Mouse (Mus musculus): Measurements from ENCODE around the gene Ctps. TPM values are rescaled to one million over a fixed set of nuclear protein-coding genes. Genes with fewer than 3 reads are reported as not detected.
"Not testable (repeated sequence)": the region's sequence is repeated elsewhere in the genome, so short reads cannot be mapped to it uniquely, and the experiment has no call there.

The Ctps gene
- polyA plus RNA-seq, 1 experiment from 2014 or later: 110 TPM

DNA sequence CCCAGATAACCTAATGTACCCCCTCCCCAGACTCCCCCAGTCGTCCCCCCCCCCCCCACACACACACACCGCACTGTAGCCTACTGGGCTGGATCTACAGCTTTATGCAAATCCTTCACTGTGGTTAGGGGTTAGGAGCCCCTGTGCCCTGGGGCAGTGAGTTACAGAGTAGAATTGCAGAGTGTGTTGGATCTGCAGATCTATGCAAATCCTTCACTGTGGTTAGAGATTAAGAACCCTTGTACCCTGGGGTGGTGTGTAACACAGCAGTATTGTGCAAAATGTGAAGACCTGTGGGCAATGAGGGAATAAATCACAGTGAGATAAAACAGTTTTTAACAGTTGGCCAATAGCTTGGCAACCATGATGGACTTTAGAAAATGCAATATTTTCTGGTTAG lies 28.8 kb upstream of the Ctps start:
- Histone ChIP-seq H3K4me3 (replicated peaks) (no peak overlapping the region), H3K9me3 (no peaks in the 10 kb centered on the region), H3K27me3 (no peaks in the 10 kb centered on the region), H3K4me1 (replicated peaks) (no peaks in the 10 kb centered on the region; the same call in 1 of the 2 replicates), H3K36me3 (no peaks in the 10 kb centered on the region), H3K9ac (replicated peaks) (no peak overlapping the region), H3K4me2 (no peak overlapping the region), H3K27ac (no peak overlapping the region)
- ATAC-seq (ENCODE audit: insufficient number of reproducible peaks, insufficient read depth, low FRiP score, low TSS enrichment, low read depth): no peak
- WGBS: 12% methylated on average over 2 of the region's 2 CpGs

DNA sequence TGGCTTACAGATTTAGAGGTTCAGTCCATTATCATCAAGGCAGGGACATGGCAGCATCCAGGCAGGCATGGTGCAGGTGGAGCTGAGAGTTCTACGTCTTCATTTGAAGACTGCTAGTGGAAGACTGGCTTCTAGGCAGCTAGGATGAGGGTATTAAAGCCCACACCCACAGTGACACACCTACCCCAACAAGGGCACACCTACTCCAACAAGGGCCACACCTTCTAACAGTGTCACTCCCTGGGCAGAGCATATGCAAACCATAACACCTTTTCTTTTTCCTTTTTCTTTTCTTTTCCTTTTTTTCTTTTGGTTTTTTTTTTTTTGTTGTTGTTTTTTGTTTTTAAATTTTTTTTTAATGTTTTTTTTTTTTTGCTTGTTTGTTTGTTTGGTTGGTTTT lies 26.1 kb upstream of the Ctps start:
- not testable (repeated sequence) for H3K9ac ChIP-seq (replicated peaks); H3K36me3 ChIP-seq; ATAC-seq (ENCODE audit: insufficient number of reproducible peaks, insufficient read depth, low FRiP score, low TSS enrichment, low read depth); H3K9me3 ChIP-seq; H3K27me3 ChIP-seq; H3K4me1 ChIP-seq (replicated peaks); H3K4me2 ChIP-seq; H3K4me3 ChIP-seq (replicated peaks); H3K27ac ChIP-seq
- 72% methylated on average over 1 of the region's 1 CpGs for WGBS

DNA sequence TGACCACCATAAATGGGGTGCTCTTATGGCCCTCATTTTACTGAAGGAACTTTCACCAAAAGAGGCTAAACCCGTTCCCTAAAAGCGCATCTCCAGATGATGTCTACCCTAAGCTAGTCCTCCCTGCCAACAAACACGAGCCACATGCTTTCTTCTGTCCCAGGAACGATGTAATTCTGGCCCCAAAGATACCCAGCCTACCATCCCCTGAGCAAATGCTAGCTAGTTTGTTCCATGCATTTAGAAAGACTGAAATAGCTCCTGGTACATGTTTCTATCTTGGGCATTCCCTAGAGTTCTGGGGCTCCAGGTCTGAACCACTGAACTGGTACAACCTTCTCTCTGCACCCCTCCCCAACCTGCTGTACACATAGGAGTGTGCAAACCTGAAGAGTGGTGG lies 20.9 kb upstream of the Ctps start:
- H3K27ac ChIP-seq: no peak overlapping the region
- H3K9me3 ChIP-seq: no peaks in the 10 kb centered on the region
- no peak overlapping the region for H3K4me2 ChIP-seq
- no peak overlapping the region for H3K4me3 ChIP-seq (replicated peaks)
- H3K27me3 ChIP-seq: peaks cover 22% of the 10 kb centered on the region
- no peaks in the 10 kb centered on the region for H3K36me3 ChIP-seq
- 89% methylated on average over 4 of the region's 4 CpGs for whole genome bisulfite sequencing
- no peak overlapping the region for H3K9ac ChIP-seq (replicated peaks)
- no peak for ATAC-seq (ENCODE audit: insufficient number of reproducible peaks, insufficient read depth, low FRiP score, low TSS enrichment, low read depth)
- H3K4me1 ChIP-seq (replicated peaks): peaks cover 4% of the 10 kb centered on the region; the same call in 1 of the 2 replicates

DNA sequence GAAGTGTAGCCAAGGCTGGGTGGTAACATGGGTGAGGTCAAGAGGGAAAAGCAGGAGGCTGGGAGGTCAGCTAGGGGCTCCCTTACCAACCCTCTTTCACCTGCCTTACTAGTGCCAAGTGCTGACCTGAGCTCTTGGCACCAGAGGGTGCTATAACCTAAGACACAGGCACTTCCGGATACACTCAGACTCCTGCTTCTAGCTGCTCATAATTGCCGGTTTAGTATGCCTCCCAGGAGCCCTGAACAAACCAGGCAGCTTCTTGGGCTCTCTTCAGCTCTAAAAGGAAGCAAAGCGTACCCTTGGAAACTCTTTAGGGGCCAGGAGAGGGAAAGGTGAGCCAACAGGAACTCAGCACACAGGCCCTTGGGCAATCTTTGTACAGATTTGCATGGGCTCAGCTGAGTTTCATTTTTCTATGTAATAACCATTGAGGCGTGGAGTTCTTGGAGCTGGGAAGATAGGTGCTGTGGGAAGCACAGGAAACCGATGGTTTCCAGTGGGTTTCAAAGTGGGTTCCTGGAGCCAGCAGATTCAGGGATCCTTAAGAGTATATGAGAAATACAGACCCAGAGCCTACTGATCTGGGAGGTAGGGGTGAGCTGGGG lies 19.8 kb upstream of the Ctps start:
- no peak overlapping the region for H3K4me3 ChIP-seq (replicated peaks)
- 37% methylated on average over 5 of the region's 5 CpGs for WGBS
- no peaks in the 10 kb centered on the region for H3K36me3 ChIP-seq
- no peak overlapping the region for H3K9ac ChIP-seq (replicated peaks)
- H3K9me3 ChIP-seq: no peaks in the 10 kb centered on the region
- no peak overlapping the region for H3K4me2 ChIP-seq
- H3K27ac ChIP-seq: 0 out of 2 replicates have a peak overlapping the region, but pooled peaks have one; percentile 9
- H3K4me1 ChIP-seq (replicated peaks): peaks cover 4% of the 10 kb centered on the region; the same call in 1 of the 2 replicates
- peaks cover 22% of the 10 kb centered on the region for H3K27me3 ChIP-seq
- peak; percentile 81; the same call in 1 of the 2 replicates for ATAC-seq (ENCODE audit: insufficient number of reproducible peaks, insufficient read depth, low FRiP score, low TSS enrichment, low read depth)

DNA sequence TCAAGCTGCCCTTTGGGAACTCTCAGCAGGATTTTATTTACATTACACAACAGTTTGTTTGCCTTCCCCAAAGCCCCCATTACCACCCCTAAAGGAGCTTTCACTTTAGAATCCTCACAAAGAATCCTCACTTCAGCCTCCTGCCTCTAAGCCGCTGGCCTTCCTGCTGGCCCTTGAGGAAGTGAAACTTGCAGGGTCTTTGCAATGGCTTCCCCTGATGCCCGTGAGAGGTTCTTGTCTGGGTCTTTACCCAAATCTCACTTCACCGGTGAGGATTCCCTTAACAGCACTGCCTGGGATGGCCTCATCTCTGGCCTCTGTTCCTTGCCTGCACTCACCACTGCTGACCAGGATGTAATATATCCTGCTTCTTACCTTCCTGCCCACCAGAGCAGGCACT lies 19.0 kb upstream of the Ctps start:
- Histone ChIP-seq H3K9me3 (no peaks in the 10 kb centered on the region), H3K4me2 (no peak overlapping the region), H3K9ac (replicated peaks) (no peak overlapping the region), H3K36me3 (no peaks in the 10 kb centered on the region), H3K4me1 (replicated peaks) (peaks cover 4% of the 10 kb centered on the region; the same call in 1 of the 2 replicates), H3K27ac (no peak overlapping the region), H3K27me3 (peaks cover 22% of the 10 kb centered on the region), H3K4me3 (replicated peaks) (no peak overlapping the region)
- WGBS: 12% methylated on average over 3 of the region's 3 CpGs
- no peak for ATAC-seq (ENCODE audit: insufficient number of reproducible peaks, insufficient read depth, low FRiP score, low TSS enrichment, low read depth)

DNA sequence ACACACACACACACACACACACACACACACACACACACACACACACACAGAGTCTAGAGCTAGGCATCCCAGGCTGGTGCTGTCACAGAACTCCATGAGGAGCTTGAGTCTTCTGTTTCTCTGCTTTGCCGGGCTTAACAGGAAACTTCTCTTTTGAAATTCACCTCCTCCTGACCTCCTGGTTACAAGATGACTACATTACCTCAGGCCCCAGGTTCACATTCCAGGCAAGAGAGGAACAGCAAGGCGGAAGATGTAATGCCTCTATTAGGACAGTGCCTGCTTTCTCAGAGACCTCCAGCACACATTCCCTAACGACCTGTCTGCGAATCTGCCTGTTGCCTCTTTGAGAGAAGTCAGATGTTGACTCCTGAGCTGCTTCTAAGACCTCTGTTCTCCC lies 18.4 kb upstream of the Ctps start, which contains the start of gene Gm8439:
Gene Gm8439, plus strand, starts transcription at position 301 of the 400 bp plus-strand sequence.
- H3K27ac ChIP-seq: no peak within 1 kb of the TSS
- no peak within 1 kb of the TSS for H3K4me2 ChIP-seq
- no peak for ATAC-seq (ENCODE audit: insufficient number of reproducible peaks, insufficient read depth, low FRiP score, low TSS enrichment, low read depth)
- WGBS: 13% methylated on average over 4 of the region's 4 CpGs
- H3K27me3 ChIP-seq: peaks cover 22% of the 10 kb centered on the region
- peaks cover 4% of the 10 kb centered on the region; the same call in 1 of the 2 replicates for H3K4me1 ChIP-seq (replicated peaks)
- no peak within 1 kb of the TSS for H3K9ac ChIP-seq (replicated peaks)
- H3K9me3 ChIP-seq: no peaks in the 10 kb centered on the region
- H3K4me3 ChIP-seq (replicated peaks): no peak within 1 kb of the TSS
- H3K36me3 ChIP-seq: no peaks in the 10 kb centered on the region

DNA sequence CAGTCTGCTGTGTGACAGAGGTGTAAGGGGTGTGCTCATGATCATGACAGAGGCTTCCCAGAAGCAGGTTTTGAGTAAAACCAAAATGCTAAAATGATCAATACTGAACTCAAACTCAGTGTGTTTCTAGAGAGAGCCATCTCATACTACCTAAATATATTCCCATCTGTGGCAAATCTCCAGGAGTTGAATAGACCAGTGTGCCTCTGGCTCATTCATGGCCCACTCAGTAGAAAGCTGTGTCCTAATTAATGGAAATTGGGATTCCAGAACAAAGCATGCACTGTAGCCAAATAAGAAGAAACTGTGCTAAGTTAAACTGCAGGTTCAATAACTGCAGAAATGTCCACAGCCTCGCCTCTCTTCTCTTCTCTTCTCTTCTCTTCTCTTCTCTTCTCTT lies 16.9 kb upstream of the Ctps start:
- peaks cover 4% of the 10 kb centered on the region; the same call in 1 of the 2 replicates for H3K4me1 ChIP-seq (replicated peaks)
- H3K4me2 ChIP-seq: no peak overlapping the region
- ATAC-seq (ENCODE audit: insufficient number of reproducible peaks, insufficient read depth, low FRiP score, low TSS enrichment, low read depth): no peak
- no peak overlapping the region for H3K4me3 ChIP-seq (replicated peaks)
- WGBS: 48% methylated on average over 1 of the region's 1 CpGs
- H3K9me3 ChIP-seq: no peaks in the 10 kb centered on the region
- no peak overlapping the region for H3K27ac ChIP-seq
- H3K9ac ChIP-seq (replicated peaks): no peak overlapping the region
- no peaks in the 10 kb centered on the region for H3K36me3 ChIP-seq
- peaks cover 22% of the 10 kb centered on the region for H3K27me3 ChIP-seq

DNA sequence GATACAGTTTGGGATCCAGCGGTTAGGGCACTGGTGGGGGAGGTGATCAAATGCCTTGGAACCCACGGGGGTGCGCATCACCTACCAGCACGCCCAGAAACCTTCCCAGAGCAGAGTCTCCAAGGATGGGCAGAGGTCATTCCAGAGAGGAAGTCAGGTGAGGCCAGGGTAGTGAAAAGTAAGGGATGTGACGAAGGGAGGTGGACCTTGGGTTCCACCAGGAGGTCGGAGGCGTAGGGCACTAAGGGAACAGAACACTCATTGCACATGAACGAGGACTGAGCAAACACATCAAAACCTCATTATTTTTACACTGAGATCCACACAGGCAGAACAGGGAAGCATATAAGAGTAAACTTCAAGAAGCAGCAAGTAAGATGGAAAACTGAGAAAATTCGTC lies 11.6 kb upstream of the Ctps start:
- H3K27me3 ChIP-seq: no peaks in the 10 kb centered on the region; the same call in none of the 2 replicates
- H3K4me1 ChIP-seq (replicated peaks): no peaks in the 10 kb centered on the region
- no peaks in the 10 kb centered on the region for H3K36me3 ChIP-seq
- no peak overlapping the region for H3K4me3 ChIP-seq (replicated peaks)
- H3K27ac ChIP-seq: no peak overlapping the region
- H3K9ac ChIP-seq (replicated peaks): no peak overlapping the region
- no peak for ATAC-seq (ENCODE audit: insufficient number of reproducible peaks, insufficient read depth, low FRiP score, low TSS enrichment, low read depth)
- WGBS: 78% methylated on average over 9 of the region's 9 CpGs
- no peaks in the 10 kb centered on the region for H3K9me3 ChIP-seq
- H3K4me2 ChIP-seq: no peak overlapping the region

DNA sequence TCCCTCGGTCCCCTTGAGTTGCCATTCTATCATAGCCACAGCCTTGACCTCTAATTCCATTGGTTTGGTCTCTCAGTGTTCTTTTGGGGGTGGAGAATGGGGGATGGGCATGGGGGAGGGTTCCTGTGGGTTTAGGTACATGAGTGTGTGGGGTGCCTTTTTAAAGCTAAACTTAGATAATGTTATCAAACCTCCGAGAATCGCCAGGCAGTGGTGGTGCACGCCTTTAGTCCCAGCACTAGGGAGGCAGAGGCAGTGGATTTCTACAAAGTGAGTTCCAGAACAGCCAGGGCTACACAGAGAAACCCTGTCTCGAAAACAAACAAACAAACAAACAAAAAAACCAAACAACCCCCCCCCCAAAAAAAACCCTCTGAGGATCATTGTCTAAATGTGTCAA lies 10.8 kb upstream of the Ctps start:
- WGBS: 86% methylated on average over 5 of the region's 5 CpGs

DNA sequence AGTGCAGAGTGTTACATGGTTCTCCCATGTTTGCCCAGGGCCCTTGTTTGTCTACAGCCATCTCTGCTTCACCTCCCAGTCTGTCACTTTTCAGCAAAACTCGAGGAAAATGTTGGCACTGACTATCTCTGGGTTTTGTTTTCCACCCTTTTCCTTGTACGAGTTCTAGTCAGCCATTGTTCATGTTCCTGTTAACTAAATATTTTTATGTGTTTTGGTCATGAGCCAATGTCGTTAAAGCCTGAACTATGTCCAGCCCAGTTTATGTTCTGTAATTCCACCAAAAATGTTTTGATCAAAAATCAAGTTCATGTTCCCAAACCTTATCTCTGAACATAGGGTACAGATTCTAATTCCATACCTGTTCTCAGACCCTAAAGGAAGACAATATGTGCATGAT lies 1.6 kb upstream of the Ctps start:
- peaks cover 29% of the 10 kb centered on the region for H3K4me1 ChIP-seq (replicated peaks)
- ATAC-seq (ENCODE audit: insufficient number of reproducible peaks, insufficient read depth, low FRiP score, low TSS enrichment, low read depth): no peak
- H3K36me3 ChIP-seq: no peaks in the 10 kb centered on the region
- H3K27ac ChIP-seq: no peak overlapping the region
- H3K4me2 ChIP-seq: 0 out of 2 replicates have a peak overlapping the region, but pooled peaks have one; percentile 74
- H3K9me3 ChIP-seq: no peaks in the 10 kb centered on the region
- H3K9ac ChIP-seq (replicated peaks): 0 out of 2 replicates have a peak overlapping the region, but pooled peaks have one; percentile 18
- 60% methylated on average over 3 of the region's 3 CpGs for WGBS
- H3K27me3 ChIP-seq: no peaks in the 10 kb centered on the region
- no peak overlapping the region for H3K4me3 ChIP-seq (replicated peaks)

More for the DNA sequence above, 10.8 kb upstream of the Ctps start:
- no peak overlapping the region for H3K9ac ChIP-seq (replicated peaks)
- H3K36me3 ChIP-seq: no peaks in the 10 kb centered on the region
- no peaks in the 10 kb centered on the region for H3K9me3 ChIP-seq
- H3K27me3 ChIP-seq: no peaks in the 10 kb centered on the region; the same call in none of the 2 replicates
- H3K4me3 ChIP-seq (replicated peaks): no peak overlapping the region
- H3K4me2 ChIP-seq: no peak overlapping the region
- no peaks in the 10 kb centered on the region for H3K4me1 ChIP-seq (replicated peaks)
- no peak for ATAC-seq (ENCODE audit: insufficient number of reproducible peaks, insufficient read depth, low FRiP score, low TSS enrichment, low read depth)
- no peak overlapping the region for H3K27ac ChIP-seq

DNA sequence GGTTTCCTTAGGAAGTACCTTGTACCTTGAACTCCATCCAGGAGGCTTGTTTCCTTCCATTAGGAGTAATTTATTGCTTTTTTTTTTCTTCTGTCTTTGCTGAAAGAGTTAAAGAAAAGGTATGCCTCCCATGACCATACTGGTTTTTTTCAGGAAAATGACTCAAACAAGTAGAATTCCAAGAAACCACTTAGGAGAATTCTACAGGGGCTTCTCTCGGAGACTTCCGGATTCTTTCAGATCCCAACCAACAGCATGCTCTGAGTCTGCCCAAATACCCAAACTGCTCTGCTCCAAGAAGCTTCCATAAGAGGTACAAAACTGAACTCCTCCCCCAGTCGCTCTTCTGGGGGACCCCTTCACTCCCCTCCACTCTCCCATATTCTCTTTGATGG lies 991 bp upstream of the Ctps start:
- no peaks in the 10 kb centered on the region for H3K9me3 ChIP-seq
- WGBS: 72% methylated on average over 3 of the region's 3 CpGs

More for the DNA sequence above, 991 bp upstream of the Ctps start:
- H3K4me2 ChIP-seq: peak overlapping the region; percentile 74
- no peak for ATAC-seq (ENCODE audit: insufficient number of reproducible peaks, insufficient read depth, low FRiP score, low TSS enrichment, low read depth)
- H3K9ac ChIP-seq (replicated peaks): no peak overlapping the region
- peak overlapping the region; percentile 74; the same call in 1 of the 2 replicates for H3K4me3 ChIP-seq (replicated peaks)
- H3K4me1 ChIP-seq (replicated peaks): peaks cover 29% of the 10 kb centered on the region
- peak overlapping the region; percentile 91; the same call in 1 of the 2 replicates for H3K27ac ChIP-seq
- H3K36me3 ChIP-seq: peaks cover 3% of the 10 kb centered on the region; the same call in 1 of the 2 replicates
- H3K27me3 ChIP-seq: no peaks in the 10 kb centered on the region

All from limb, embryonic 12.5 days (tissue).